Mouse (Mus musculus): ENCODE results near the gene Mospd3. TPM values are rescaled to one million over a fixed set of nuclear protein-coding genes. Genes with fewer than 3 reads are reported as not detected.
A peak's percentile ranks its signal among the peaks of the same experiment; 100 is the strongest.

Gene Mospd3
- total RNA-seq, 2 experiments from 2014 or later: 15.8 to 312 TPM

DNA sequence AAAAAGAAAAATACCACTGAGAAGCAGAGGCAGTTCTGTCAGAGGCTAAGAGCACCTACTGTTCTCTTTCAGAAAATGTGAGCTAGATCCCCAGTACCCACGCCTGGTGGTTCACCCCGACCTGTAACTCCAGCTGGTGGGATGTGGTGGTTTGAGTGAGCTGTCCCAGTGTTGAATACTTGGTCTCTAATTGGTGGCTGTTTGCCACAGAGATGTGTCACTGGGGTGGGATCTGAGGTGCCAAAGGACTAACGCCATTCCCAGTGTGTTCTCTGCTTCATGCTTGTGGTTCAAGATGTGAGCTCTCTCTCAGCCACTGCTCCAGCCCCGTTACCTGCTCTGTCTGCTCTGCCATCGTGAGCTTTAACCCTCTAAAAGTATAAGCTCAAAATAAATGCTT lies 10.4 kb downstream of the Mospd3 start:
- ATAC-seq (replicated peaks; ENCODE audit: low FRiP score, low TSS enrichment, poor library complexity, severe bottlenecking): no peak

DNA sequence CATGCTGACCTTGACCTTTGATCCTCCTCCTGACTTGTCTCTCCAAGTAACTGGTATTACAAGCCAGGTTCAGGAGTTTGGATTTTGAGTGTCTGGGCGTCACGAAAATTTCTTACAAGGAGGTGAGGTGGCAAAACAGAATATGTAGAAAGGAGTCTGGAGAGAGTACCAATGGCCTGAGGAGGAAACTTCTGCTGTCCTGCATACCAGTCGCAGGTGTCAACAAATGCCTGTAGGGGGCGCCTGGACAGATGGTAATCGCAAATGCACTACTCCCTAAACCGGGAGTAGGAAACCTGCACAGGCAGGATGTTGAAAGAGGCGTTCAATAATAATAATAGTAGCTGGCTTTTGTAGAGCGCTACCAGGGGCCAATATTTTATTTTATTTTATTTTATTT lies 15.9 kb downstream of the Mospd3 start:
- peak; percentile 52; the same call in 1 of the 2 replicates for ATAC-seq (replicated peaks; ENCODE audit: low FRiP score, low TSS enrichment, poor library complexity, severe bottlenecking)

DNA sequence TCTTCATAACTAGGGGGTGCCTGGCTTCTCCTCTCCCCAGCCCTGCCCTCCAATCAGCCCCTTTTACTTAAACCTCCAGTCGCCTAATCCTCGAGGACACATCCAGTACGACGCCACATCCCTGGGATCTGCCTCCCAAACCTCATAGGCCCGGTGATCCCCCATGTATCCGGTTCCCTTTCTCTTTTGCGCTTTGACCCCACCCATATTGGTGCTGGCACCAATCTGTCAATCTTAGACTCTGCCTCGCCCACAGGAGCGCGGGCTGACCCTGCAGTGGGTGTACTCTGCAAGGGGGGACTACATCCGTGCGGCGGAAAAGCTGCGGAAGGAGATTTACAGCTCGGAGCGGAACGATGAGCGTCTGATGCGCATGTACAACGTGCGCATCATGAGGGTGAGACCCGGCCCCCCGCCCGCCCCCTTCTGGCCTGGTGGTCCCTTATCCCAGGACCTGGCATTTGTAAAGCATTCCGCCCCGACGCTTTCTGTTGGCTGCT lies 17.1 kb downstream of the Mospd3 start:
- ATAC-seq (replicated peaks; ENCODE audit: low FRiP score, low TSS enrichment, poor library complexity, severe bottlenecking): no peak

DNA sequence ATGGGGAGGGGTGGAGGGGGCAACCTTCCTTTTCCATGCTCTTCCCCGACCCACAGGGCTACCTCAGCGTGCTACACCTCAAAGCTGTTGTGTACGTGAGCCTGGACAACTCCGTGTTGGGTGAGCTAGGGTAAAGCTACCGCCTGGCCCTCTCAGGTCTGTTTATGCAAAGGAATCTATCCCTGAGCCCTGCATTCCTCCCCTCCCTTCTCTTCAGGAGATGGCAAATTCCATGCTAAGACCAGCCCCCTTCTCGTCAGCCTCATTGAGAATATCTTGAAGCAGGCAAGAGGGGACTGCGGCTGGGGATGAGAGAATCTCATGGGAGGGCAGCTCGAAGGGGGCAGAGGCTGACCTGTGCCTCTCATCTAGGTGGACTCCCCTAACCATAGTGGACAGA lies 18.2 kb downstream of the Mospd3 start:
- no peak for ATAC-seq (replicated peaks; ENCODE audit: low FRiP score, low TSS enrichment, poor library complexity, severe bottlenecking)

DNA sequence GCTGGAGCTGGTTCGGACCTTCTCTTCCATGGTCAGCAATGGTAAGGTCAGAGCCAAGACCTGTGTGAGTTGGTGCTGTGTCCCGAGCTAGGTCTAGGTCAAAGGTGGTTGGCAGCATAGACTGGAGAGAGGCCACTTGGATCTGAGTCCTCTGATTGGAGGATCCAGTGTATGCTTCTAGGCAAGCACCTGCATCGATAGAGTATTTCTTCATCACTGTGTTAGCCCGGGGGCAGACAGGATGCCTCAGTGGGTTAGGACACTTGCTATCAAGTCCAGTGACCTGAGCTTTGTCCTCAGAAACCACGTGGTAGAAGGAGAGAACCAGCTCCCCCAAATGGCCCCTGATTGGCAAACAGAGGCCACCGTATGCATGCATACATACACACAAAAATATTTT lies 20.6 kb downstream of the Mospd3 start:
- no peak for ATAC-seq (replicated peaks; ENCODE audit: low FRiP score, low TSS enrichment, poor library complexity, severe bottlenecking)

DNA sequence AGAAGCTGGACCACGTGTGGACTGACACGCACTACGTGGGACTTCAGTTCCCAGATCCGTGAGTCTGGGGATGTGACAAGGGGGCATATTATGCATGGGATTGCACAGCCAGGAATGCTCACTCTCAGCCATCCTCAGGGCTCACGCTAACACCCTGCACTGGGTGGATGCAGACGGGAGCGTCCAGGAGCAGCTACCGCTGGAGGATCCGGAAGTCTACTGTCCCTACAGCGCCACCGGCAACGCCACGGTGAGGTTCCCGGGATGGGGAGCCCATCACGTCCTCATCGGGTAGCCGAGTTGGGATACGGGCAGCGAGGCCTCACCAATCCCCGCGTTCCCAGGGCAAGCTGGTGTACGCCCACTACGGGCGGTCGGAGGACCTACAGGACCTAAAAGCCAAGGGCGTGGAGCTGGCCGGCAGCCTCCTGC lies 26.4 kb downstream of the Mospd3 start:
- ATAC-seq (replicated peaks; ENCODE audit: low FRiP score, low TSS enrichment, poor library complexity, severe bottlenecking): no peak

DNA sequence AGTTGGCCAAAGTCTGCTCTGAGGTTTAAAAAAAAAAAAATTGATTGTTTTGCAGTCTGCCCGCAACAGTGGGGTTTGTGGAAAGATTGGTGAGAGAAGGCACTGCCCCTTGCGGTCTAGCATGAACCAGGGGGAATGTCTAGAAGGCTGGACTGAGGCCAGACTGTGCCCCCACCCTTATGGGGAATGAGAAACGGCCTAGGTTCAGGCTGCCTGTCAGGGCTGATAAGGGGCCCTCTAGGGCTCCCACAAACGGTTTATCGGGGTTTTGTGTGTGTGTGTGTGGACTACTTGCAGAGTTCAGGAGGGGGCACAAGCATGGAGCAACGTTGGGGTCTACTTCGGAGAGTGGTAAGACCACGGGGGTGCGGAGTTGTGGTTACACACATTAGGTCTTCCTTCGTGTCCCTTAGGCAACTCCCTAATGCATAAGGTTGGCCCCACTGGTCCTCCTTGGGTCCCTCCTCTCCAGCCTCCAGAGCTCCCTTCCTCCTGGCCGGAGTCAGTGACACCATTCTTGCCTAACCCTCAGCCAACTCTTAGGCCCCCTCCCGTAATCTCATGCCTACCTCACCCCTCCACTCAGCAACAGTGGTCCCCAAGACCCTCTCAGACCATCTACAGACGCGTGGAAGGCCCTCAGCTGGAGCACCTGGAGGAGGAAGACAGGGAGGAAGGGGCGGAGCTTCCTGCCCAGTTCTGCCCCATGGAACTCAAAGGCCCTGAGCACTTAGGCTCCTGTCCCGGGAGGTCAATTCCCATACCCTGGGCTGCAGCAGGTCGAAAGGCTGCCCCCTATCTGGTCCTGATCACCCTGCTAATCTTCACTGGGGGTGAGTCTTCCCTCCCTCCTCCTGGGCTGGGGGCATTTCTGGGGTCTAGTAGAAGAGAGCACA lies 29.9 kb downstream of the Mospd3 start:
- ATAC-seq (replicated peaks; ENCODE audit: low FRiP score, low TSS enrichment, poor library complexity, severe bottlenecking): peak; percentile 80

DNA sequence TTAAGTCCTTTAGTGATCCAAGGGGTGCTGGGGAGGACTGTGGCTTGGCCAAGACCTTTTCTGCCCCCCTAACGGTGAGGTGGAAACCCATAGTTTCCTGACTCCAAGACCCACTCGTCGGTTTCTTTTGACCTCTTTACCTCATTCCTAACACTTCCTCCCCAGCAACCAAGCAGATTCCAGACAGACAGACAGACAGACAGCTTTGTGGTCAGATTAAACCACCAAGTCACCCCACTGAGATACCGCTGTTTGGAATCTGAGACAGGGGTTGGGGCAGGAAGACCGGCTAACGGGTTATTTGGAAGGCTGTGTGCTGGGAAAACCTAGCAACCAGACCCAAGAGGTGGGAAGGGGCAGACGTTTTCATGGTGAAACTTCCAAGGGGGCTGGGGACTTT lies 30.7 kb downstream of the Mospd3 start:
- ATAC-seq (replicated peaks; ENCODE audit: low FRiP score, low TSS enrichment, poor library complexity, severe bottlenecking): no peak

DNA sequence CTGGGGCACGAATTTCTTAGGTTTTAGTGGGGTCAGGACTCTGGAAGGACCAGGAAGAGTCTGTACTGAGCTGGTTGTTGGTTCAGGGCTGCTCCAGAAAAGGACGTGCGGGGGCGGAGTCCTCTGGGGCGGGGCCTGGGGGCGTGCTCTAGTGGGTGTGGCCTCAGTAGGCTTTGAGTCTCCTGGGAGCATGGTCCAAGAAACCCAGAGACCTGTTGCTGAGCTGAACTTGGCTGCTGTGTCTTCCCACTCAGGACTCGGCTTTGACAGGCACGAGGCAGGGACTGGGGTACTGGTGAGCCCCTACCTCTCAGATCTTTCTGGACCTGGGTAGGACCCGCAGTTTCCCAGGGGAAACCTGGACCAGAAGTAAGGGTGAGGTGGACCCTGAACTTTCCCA lies 31.2 kb downstream of the Mospd3 start, which contains the start of gene Tfr2:
Gene Tfr2 (plus strand): TSS at position 176 of the 400 bp plus-strand sequence.
- peak; percentile 76 for ATAC-seq (replicated peaks; ENCODE audit: low FRiP score, low TSS enrichment, poor library complexity, severe bottlenecking)

DNA sequence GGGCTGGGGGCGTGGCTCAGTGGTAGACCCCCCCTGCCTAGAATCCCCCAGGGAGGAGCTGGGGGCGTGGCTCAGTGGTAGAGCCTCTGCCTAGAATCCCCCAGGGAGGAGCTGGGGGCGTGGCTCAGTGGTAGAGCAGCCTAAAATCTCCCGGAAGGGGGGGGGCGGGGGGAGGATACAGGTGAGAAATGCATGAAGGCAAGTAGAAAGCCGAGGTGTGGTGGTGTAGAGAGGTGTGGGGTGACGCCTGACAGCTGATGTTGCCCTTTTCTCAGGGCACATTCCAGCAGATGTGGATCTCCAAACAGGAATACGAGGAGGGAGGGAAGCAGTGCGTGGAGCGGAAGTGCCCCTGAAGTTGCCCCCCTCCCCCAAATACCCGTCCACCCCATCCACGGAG lies 31.8 kb downstream of the Mospd3 start:
- no peak for ATAC-seq (replicated peaks; ENCODE audit: low FRiP score, low TSS enrichment, poor library complexity, severe bottlenecking)

DNA sequence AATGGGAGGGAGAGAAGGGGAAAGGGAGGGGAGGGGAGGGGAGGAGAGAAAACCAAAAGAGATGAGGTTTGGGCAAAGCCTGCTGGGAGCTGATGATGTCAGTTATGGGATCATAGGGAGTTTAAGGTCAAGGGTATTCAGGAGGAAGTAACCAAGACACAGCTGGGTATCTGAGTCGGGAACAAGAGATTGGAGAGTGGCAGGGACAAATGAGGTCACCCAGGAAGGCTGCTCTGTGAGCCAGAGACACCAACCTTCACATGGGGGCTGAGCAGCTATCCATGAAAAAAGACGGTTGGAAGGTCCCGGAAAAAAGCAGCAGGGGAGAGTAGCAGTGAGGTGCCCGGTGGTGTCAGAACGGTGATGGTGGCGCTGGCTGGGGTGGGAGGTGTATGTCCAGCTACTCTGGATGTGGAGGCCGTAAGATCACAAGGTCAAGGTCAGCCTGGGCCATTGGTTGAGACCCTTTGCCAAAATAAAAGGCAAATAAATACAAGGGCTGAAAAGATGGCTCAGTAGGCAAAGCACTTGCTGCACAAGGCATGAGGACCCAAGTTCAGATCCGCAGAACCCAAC lies 32.5 kb downstream of the Mospd3 start:
- no peak for ATAC-seq (replicated peaks; ENCODE audit: low FRiP score, low TSS enrichment, poor library complexity, severe bottlenecking)

DNA sequence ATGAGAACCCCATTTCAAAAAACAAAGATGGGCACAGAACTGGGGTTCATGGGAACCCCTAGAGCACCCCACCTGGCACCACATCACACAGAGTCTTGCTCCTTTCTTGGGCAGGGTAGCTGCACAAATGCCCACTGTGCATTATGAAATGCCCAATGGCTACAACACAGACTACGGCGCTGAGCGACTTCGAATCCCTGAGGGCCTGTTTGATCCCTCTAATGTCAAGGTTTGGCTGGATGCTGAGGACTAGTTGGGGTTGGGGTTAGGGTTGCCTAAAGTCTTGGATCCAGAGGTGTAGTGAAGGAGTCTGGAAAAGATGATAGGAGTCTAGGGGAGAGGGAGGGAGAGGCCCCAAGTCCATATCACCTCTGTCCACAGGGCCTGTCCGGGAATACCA lies 34.4 kb downstream of the Mospd3 start:
- no peak for ATAC-seq (replicated peaks; ENCODE audit: low FRiP score, low TSS enrichment, poor library complexity, severe bottlenecking)

DNA sequence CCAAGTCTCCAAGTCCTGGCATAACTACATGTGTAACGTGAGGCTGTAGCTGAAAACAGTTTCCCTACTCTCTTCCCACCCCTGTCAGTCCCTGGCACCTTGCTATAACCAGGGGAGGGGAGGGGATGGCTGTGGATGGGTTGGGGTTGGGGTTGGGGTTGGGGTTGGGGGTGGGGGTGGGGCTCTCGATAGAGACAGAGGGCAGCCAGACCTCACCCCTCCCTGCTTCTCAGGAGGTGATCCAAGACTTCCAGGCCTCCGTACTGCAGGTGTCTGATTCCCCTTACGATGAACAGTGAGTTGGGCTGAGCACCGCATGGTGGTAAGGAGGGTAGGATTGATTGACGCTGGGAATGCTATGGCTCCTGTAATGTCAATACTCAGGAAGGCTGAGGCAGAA lies 35.1 kb downstream of the Mospd3 start:
- no peak for ATAC-seq (replicated peaks; ENCODE audit: low FRiP score, low TSS enrichment, poor library complexity, severe bottlenecking)

DNA sequence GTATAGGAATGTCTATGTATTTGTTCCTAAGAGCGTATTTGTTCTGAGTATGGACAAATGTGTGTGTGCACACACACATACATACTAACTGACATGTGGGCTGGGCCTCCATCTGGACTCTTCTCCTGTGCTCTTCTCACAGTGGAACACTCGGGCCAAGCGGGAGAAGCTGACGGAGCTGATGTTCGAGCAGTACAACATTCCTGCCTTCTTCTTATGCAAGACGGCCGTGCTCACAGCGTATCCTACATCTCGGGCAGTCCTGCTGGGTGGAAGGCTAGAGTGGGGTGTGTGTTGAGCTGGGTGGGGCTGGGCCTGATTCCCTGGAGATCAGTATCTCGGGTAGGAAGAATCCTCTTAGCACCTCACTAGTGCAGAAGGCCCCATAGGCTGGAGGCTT lies 37.9 kb downstream of the Mospd3 start:
- no peak for ATAC-seq (replicated peaks; ENCODE audit: low FRiP score, low TSS enrichment, poor library complexity, severe bottlenecking)

DNA sequence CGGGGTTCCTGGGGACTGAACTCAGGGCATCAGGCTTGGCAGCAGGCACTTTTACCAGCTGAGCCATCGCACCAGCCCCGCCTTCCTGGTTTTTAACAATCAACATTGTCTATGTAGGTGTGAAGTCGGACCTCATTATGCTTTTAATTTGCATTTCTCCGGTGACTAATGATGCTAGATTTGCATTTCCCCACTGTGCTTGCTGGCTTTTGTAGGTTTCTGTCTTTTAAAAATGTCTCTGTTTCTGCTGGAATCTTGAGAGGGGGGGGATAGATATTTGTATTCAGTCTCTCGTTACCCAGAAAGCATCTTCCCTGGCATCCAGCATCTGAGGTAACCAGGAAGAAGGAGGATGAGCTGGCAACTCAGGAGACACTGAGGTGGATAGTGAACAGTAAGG lies 39.3 kb downstream of the Mospd3 start:
- no peak for ATAC-seq (replicated peaks; ENCODE audit: low FRiP score, low TSS enrichment, poor library complexity, severe bottlenecking)

DNA sequence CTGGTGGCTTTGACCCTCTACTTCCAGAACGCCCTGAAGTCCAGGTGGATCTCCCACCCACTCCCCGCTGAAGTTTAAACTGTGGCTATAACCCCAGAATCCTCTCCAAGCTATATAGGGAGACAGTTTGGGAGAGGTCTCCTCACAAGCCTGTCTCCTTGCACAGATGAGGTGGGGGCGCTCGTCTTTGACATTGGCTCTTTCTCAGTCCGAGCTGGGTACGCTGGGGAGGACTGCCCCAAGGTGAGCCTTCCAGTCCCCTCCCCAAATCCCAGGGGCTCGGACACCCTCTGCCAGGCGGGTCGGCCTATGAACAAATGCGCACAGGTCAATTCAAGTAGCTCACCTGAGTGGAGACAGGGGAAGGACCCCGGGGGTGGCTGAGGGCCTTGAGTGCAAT lies 47.0 kb downstream of the Mospd3 start:
- ATAC-seq (replicated peaks; ENCODE audit: low FRiP score, low TSS enrichment, poor library complexity, severe bottlenecking): no peak; the same call in 1 of the 2 replicates

DNA sequence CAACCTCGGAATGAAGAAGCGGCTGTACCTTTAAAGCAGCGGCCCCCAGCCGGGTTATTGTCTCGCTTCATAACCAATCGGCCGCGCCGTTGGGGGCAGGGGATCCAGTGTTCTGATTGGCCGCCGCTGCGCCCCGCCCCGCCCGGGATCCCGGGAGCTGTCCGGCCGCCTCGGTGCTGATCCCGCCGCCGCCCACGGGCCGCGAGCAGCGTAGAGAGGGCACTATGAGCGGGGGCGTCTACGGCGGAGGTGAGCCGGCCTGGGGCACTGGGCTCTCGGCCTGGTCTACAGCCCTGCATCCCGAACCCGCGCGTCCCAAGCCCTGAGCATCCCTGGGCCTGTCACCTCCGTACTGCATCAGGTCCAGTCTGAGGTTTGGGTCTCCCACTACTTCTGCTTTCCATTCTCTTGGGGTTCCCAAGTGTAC lies 47.4 kb downstream of the Mospd3 start, which contains the start of gene Actl6b:
Gene Actl6b (plus strand): TSS at position 107 of the 427 bp plus-strand sequence.
- peak; percentile 78 for ATAC-seq (replicated peaks; ENCODE audit: low FRiP score, low TSS enrichment, poor library complexity, severe bottlenecking)

DNA sequence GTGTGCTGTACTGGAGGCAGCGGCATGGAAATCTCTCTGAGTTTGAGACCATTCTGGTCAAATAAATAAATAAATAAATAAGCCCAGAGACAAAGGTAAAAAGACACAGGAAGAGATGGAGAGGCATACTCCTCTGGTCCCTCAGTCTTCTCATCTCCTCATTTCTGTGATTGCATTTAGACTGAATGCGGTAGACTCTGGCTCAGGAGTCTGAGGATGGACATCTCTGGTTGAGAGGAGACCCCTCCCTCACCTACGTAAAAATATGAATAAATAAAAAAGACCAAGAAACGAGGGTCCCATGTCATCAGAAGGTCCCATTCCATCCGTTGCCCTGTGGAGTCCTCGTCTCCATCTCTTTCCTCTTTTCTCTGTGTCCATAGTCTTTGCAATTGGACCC lies 47.9 kb downstream of the Mospd3 start:
- ATAC-seq (replicated peaks; ENCODE audit: low FRiP score, low TSS enrichment, poor library complexity, severe bottlenecking): no peak

DNA sequence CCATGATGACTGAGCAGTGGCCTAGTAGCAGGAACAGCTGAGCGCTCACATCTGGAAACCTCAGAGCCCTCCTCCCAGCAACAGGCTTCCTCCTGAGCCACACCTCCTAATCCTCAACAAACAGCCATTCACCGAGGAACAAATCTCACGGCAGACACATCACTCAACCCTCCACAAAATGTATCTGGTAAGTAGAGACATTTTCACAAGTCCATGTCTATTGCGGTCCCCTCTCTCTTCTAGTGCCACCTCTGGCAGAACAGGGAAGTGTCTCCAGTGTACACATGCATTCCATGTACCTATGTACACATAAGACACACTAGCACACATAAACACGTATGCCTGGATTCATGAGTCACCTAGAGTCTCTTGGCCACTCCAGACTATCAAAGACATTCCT lies 49.7 kb downstream of the Mospd3 start:
- ATAC-seq (replicated peaks; ENCODE audit: low FRiP score, low TSS enrichment, poor library complexity, severe bottlenecking): 0 out of 2 replicates have a peak, but pooled peaks have one; percentile 53

DNA sequence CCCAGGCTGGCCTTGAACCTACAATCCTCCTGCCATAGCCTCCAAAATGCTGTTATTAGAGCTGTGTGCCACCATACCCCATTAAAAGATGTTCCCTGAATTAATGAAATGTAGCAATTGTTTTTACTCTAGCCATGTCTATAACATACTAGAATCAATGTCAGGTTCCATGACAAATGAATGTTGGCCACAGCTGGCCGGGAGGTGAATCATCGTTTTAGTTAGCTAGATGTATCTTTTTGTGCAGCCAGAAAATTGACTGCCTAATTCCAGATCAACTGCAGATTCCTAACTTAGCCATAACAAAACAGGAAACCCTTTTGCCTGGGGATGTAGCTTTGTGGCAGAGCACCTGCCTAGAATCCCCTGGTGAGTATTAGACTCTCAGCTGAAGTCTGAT lies 51.0 kb downstream of the Mospd3 start:
- ATAC-seq (replicated peaks; ENCODE audit: low FRiP score, low TSS enrichment, poor library complexity, severe bottlenecking): no peak
